Comparison of ENCODE assay signal across 14 mouse cellular contexts in the genomic region with DNA sequence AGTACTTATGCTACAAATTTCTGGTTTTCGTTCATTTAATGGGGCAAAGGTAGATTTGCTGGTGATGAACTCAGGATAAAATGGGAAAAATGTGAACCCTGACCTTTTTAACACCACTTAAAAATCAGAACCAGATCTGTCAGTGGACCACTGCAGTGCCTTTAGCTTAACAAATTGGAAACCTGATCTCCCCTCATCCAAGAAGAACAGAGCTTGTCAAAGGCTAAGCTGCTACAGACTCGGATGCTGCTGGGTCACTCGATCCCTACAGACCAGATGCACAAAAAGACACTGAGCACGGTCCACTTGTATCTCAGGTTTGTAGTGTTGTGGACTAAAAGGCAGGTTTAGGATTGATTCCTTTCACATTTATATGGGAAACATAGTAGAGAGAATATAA.
"Had no signal": no experiment of that assay in that cellular context is flagged by ENCODE, and none has a peak within 500 bp of the region (broad histone marks: within the 10 kb centered on the region; RNA-seq: fewer than 3 reads in every experiment).

No protein-coding gene starts in this region.

- H3K36me3 ChIP-seq: midbrain, embryonic 13.5 days; midbrain, embryonic 15.5 days; neural tube, embryonic 12.5 days; stomach, embryonic 15.5 days had no signal

- H3K9me3 ChIP-seq: midbrain, embryonic 13.5 days; midbrain, embryonic 15.5 days; neural tube, embryonic 12.5 days; stomach, embryonic 15.5 days had no signal

- H3K4me2 ChIP-seq: lung, embryonic 14.5 days; midbrain, embryonic 11.5 days; midbrain, embryonic 13.5 days; midbrain, embryonic 15.5 days; neural tube, embryonic 12.5 days; stomach, embryonic 15.5 days had no signal

- H3K27ac ChIP-seq: midbrain, embryonic 13.5 days; midbrain, embryonic 15.5 days; neural tube, embryonic 12.5 days; stomach, embryonic 15.5 days; stomach, postnatal 0 days had no signal

- DNase-seq: lung, adult 18-20 months; lung, embryonic 14.5 days; lung, postnatal 10 days; lung, postnatal 4 days; right cerebral cortex, postnatal 14 days; thymus, adult 2 months; thymus, postnatal 25 days; thymus, postnatal 4 days had no signal

- ATAC-seq: midbrain, embryonic 13.5 days; midbrain, embryonic 15.5 days had no signal

- H3K9ac ChIP-seq: lung, embryonic 14.5 days; midbrain, embryonic 13.5 days; midbrain, embryonic 15.5 days; neural tube, embryonic 12.5 days; stomach, embryonic 15.5 days had no signal

- H3K4me1 ChIP-seq: midbrain, embryonic 15.5 days; neural tube, embryonic 12.5 days; stomach, embryonic 15.5 days had no signal

- H3K4me3 ChIP-seq: midbrain, embryonic 13.5 days; midbrain, embryonic 15.5 days; neural tube, embryonic 12.5 days; stomach, embryonic 15.5 days had no signal

- H3K27me3 ChIP-seq: midbrain, embryonic 13.5 days; midbrain, embryonic 15.5 days; neural tube, embryonic 12.5 days; stomach, embryonic 15.5 days had no signal
